Mouse (Mus musculus): ENCODE measurements at regions not wholly inside any gene's neighbourhood (a gene's known extent, or its start where the extent isn't known, plus 50 kb on each side); places are given as distances from the start of the nearest gene placed in this dataset.

GRCm38 (mm10) chr13:29040331-29040730, 86.8 kb upstream of the Sox4 start:
- Histone ChIP-seq H3K27me3 (replicated peaks; ENCODE audit: control insufficient read depth, insufficient read depth, low read length) (no peaks in the 10 kb centered on the region), H3K4me1 (ENCODE audit: control insufficient read depth, insufficient read depth, low read depth, low read length) (no peaks in the 10 kb centered on the region), H3K9me3 (ENCODE audit: control insufficient read depth, low read length) (no peaks in the 10 kb centered on the region), H3K9ac (ENCODE audit: low read depth, low read length) (no peak overlapping the region), H3K4me2 (ENCODE audit: low read length) (no peak overlapping the region), H3K36me3 (ENCODE audit: control insufficient read depth, insufficient read depth, low read length) (no peaks in the 10 kb centered on the region), H3K27ac (ENCODE audit: low read depth, low read length) (no peak overlapping the region), H3K4me3 (ENCODE audit: low read length) (no peak overlapping the region)
- no peak for ATAC-seq
- WGBS, result 92% methylated on average over 5 of the region's 5 CpGs

- WGBS, result 11% methylated on average over 4 of the region's 4 CpGs
These were observed 81.4 kb upstream of the Sox4 start for GRCm38 (mm10) chr13:29034904-29035303.

GRCm38 (mm10) chr13:29034444-29034843, 80.9 kb upstream of the Sox4 start:
- no peak overlapping the region for H3K4me2 ChIP-seq (ENCODE audit: low read length)
- no peak overlapping the region for H3K27ac ChIP-seq (ENCODE audit: low read depth, low read length)
- H3K36me3 ChIP-seq (ENCODE audit: control insufficient read depth, insufficient read depth, low read length), result no peaks in the 10 kb centered on the region
- H3K9ac ChIP-seq (ENCODE audit: low read depth, low read length), result no peak overlapping the region
- H3K4me1 ChIP-seq (ENCODE audit: control insufficient read depth, insufficient read depth, low read depth, low read length), result 0 out of 2 replicates have a peak, but pooled peaks cover 4% of the 10 kb centered on the region
- WGBS, result 37% methylated on average over 8 of the region's 8 CpGs
- H3K4me3 ChIP-seq (ENCODE audit: low read length), result no peak overlapping the region
- H3K27me3 ChIP-seq (replicated peaks; ENCODE audit: control insufficient read depth, insufficient read depth, low read length), result no peaks in the 10 kb centered on the region
- H3K9me3 ChIP-seq (ENCODE audit: control insufficient read depth, low read length), result no peaks in the 10 kb centered on the region
- peak; percentile 78 for ATAC-seq

More at GRCm38 (mm10) chr13:29034904-29035303, 81.4 kb upstream of the Sox4 start:
- H3K9me3 ChIP-seq (ENCODE audit: control insufficient read depth, low read length), result no peaks in the 10 kb centered on the region
- H3K27ac ChIP-seq (ENCODE audit: low read depth, low read length), result no peak overlapping the region
- no peak overlapping the region for H3K9ac ChIP-seq (ENCODE audit: low read depth, low read length)
- H3K27me3 ChIP-seq (replicated peaks; ENCODE audit: control insufficient read depth, insufficient read depth, low read length), result no peaks in the 10 kb centered on the region
- H3K36me3 ChIP-seq (ENCODE audit: control insufficient read depth, insufficient read depth, low read length), result no peaks in the 10 kb centered on the region
- no peak overlapping the region for H3K4me2 ChIP-seq (ENCODE audit: low read length)
- H3K4me1 ChIP-seq (ENCODE audit: control insufficient read depth, insufficient read depth, low read depth, low read length), result 0 out of 2 replicates have a peak, but pooled peaks cover 4% of the 10 kb centered on the region
- peak; percentile 64 for ATAC-seq
- H3K4me3 ChIP-seq (ENCODE audit: low read length), result no peak overlapping the region

GRCm38 (mm10) chr13:29027146-29027545, 73.6 kb upstream of the Sox4 start:
- H3K36me3 ChIP-seq (ENCODE audit: control insufficient read depth, insufficient read depth, low read length), result no peaks in the 10 kb centered on the region
- ATAC-seq, result no peak
- 92% methylated on average over 10 of the region's 10 CpGs for WGBS

GRCm38 (mm10) chr13:29023486-29023885, 70.0 kb upstream of the Sox4 start:
- Histone ChIP-seq H3K27ac (ENCODE audit: low read depth, low read length) (no peak overlapping the region), H3K4me1 (ENCODE audit: control insufficient read depth, insufficient read depth, low read depth, low read length) (no peaks in the 10 kb centered on the region), H3K27me3 (replicated peaks; ENCODE audit: control insufficient read depth, insufficient read depth, low read length) (no peaks in the 10 kb centered on the region), H3K36me3 (ENCODE audit: control insufficient read depth, insufficient read depth, low read length) (no peaks in the 10 kb centered on the region), H3K9me3 (ENCODE audit: control insufficient read depth, low read length) (no peaks in the 10 kb centered on the region), H3K9ac (ENCODE audit: low read depth, low read length) (no peak overlapping the region), H3K4me2 (ENCODE audit: low read length) (no peak overlapping the region), H3K4me3 (ENCODE audit: low read length) (no peak overlapping the region)
- WGBS, result 100% methylated on average over 1 of the region's 1 CpGs
- no peak for ATAC-seq

More at GRCm38 (mm10) chr13:29027146-29027545, 73.6 kb upstream of the Sox4 start:
- Histone ChIP-seq H3K27me3 (replicated peaks; ENCODE audit: control insufficient read depth, insufficient read depth, low read length) (no peaks in the 10 kb centered on the region), H3K4me3 (ENCODE audit: low read length) (no peak overlapping the region), H3K9me3 (ENCODE audit: control insufficient read depth, low read length) (no peaks in the 10 kb centered on the region), H3K9ac (ENCODE audit: low read depth, low read length) (no peak overlapping the region), H3K27ac (ENCODE audit: low read depth, low read length) (no peak overlapping the region), H3K4me2 (ENCODE audit: low read length) (no peak overlapping the region), H3K4me1 (ENCODE audit: control insufficient read depth, insufficient read depth, low read depth, low read length) (no peaks in the 10 kb centered on the region)

- WGBS, result 86% methylated on average over 3 of the region's 3 CpGs
- no peak overlapping the region for H3K27ac ChIP-seq (ENCODE audit: low read depth, low read length)
These were observed 66.3 kb upstream of the Sox4 start for GRCm38 (mm10) chr13:29019839-29020238.

GRCm38 (mm10) chr13:29016145-29016651, 62.7 kb upstream of the Sox4 start:
- H3K4me2 ChIP-seq (ENCODE audit: low read length), result peak overlapping the region; percentile 56
- H3K36me3 ChIP-seq (ENCODE audit: control insufficient read depth, insufficient read depth, low read length), result no peaks in the 10 kb centered on the region
- peak overlapping the region; percentile 81 for H3K27ac ChIP-seq (ENCODE audit: low read depth, low read length)
- no peaks in the 10 kb centered on the region for H3K9me3 ChIP-seq (ENCODE audit: control insufficient read depth, low read length)
- H3K9ac ChIP-seq (ENCODE audit: low read depth, low read length), result peak overlapping the region; percentile 62
- H3K27me3 ChIP-seq (replicated peaks; ENCODE audit: control insufficient read depth, insufficient read depth, low read length), result no peaks in the 10 kb centered on the region
- H3K4me3 ChIP-seq (ENCODE audit: low read length), result peak overlapping the region; percentile 37
- WGBS, result 55% methylated on average over 25 of the region's 25 CpGs
- peak; percentile 73 for ATAC-seq
- H3K4me1 ChIP-seq (ENCODE audit: control insufficient read depth, insufficient read depth, low read depth, low read length), result peaks cover 6% of the 10 kb centered on the region

More at GRCm38 (mm10) chr13:29019839-29020238, 66.3 kb upstream of the Sox4 start:
- Histone ChIP-seq H3K36me3 (ENCODE audit: control insufficient read depth, insufficient read depth, low read length) (no peaks in the 10 kb centered on the region), H3K27me3 (replicated peaks; ENCODE audit: control insufficient read depth, insufficient read depth, low read length) (no peaks in the 10 kb centered on the region), H3K4me3 (ENCODE audit: low read length) (no peak overlapping the region), H3K4me1 (ENCODE audit: control insufficient read depth, insufficient read depth, low read depth, low read length) (peaks cover under 1% of the 10 kb centered on the region), H3K9me3 (ENCODE audit: control insufficient read depth, low read length) (no peaks in the 10 kb centered on the region), H3K4me2 (ENCODE audit: low read length) (no peak overlapping the region), H3K9ac (ENCODE audit: low read depth, low read length) (no peak overlapping the region)
- no peak for ATAC-seq

GRCm38 (mm10) chr13:29015605-29015994, 62.1 kb upstream of the Sox4 start:
- H3K4me3 ChIP-seq (ENCODE audit: low read length), result peak overlapping the region; percentile 37
- no peaks in the 10 kb centered on the region for H3K36me3 ChIP-seq (ENCODE audit: control insufficient read depth, insufficient read depth, low read length)
- no peaks in the 10 kb centered on the region for H3K9me3 ChIP-seq (ENCODE audit: control insufficient read depth, low read length)
- H3K27me3 ChIP-seq (replicated peaks; ENCODE audit: control insufficient read depth, insufficient read depth, low read length), result no peaks in the 10 kb centered on the region
- H3K9ac ChIP-seq (ENCODE audit: low read depth, low read length), result peak overlapping the region; percentile 62
- peak; percentile 58; the same call in 1 of the 2 replicates for ATAC-seq
- H3K4me1 ChIP-seq (ENCODE audit: control insufficient read depth, insufficient read depth, low read depth, low read length), result peaks cover 6% of the 10 kb centered on the region
- H3K4me2 ChIP-seq (ENCODE audit: low read length), result peak overlapping the region; percentile 56
- peak overlapping the region; percentile 81 for H3K27ac ChIP-seq (ENCODE audit: low read depth, low read length)
- 10% methylated on average over 9 of the region's 9 CpGs for WGBS

- Histone ChIP-seq H3K9ac (ENCODE audit: low read depth, low read length) (peak overlapping the region; percentile 62), H3K9me3 (ENCODE audit: control insufficient read depth, low read length) (no peaks in the 10 kb centered on the region), H3K4me3 (ENCODE audit: low read length) (peak overlapping the region; percentile 37), H3K4me1 (ENCODE audit: control insufficient read depth, insufficient read depth, low read depth, low read length) (peaks cover 6% of the 10 kb centered on the region), H3K27me3 (replicated peaks; ENCODE audit: control insufficient read depth, insufficient read depth, low read length) (no peaks in the 10 kb centered on the region), H3K27ac (ENCODE audit: low read depth, low read length) (peak overlapping the region; percentile 81), H3K4me2 (ENCODE audit: low read length) (peak overlapping the region; percentile 56), H3K36me3 (ENCODE audit: control insufficient read depth, insufficient read depth, low read length) (no peaks in the 10 kb centered on the region)
- WGBS, result 8% methylated on average over 13 of the region's 13 CpGs
- peak; percentile 65 for ATAC-seq
These were observed 61.5 kb upstream of the Sox4 start for GRCm38 (mm10) chr13:29014827-29015604.
